Mouse (Mus musculus): ENCODE results near the gene Csmd2. TPM values are rescaled to one million over a fixed set of nuclear protein-coding genes. Genes with fewer than 3 reads are reported as not detected.

The Csmd2 gene
- polyA plus RNA-seq (2015; fragmentation: Nextera tagmentation; extraction: Ambion mirVana): 7.9 and 9.1 TPM in 2 replicates

DNA sequence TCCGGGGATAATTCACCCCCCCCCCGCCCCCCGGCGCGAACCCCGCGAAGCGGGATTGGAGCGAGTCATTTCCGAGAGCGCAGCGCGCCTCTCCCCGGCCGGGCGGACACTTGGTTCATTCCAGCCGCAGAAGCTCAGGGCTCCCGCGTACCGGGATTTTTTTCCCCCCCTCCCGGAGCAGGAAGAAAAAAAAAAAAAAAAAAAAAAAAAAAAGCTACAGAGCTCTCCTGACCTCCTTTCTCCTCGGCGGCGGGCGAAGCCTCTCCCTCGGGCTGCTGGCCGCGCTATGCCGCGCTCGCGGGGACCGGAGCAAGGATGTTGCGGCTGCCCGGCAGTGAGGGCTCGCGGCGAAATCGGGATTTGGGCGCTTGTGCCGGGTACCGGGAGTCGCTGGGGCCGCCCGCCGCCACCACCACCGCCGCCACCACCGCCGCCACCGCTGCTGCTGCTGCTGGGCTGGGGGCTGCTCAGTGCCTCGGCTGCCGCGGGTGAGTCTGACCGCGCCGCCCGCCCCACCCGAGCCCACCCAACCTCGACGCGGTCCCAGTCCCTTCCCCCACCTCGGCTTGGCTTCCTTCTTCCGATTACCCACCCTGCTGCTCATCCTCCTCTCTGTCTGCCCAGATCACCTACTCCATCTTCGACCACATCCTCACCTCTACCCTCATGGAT is at the start of gene Csmd2:
TSS of gene Csmd2 (plus strand) at position 74 of the 672 bp plus-strand sequence.
- under 1% methylated on average over 55 of the region's 65 CpGs for WGBS
- Histone ChIP-seq H3K36me3 (no peaks in the 10 kb centered on the region), H3K4me1 (replicated peaks) (peaks cover 49% of the 10 kb centered on the region), H3K9ac (peak within 1 kb of the TSS; percentile 90), H3K4me2 (peak within 1 kb of the TSS; percentile 78), H3K4me3 (peak within 1 kb of the TSS; percentile 77), H3K27me3 (peaks cover 34% of the 10 kb centered on the region), H3K9me3 (no peaks in the 10 kb centered on the region), H3K27ac (replicated peaks) (peak within 1 kb of the TSS; percentile 85)
- peak; percentile 20; the same call in 1 of the 2 replicates for ATAC-seq (ENCODE audit: low read depth)

DNA sequence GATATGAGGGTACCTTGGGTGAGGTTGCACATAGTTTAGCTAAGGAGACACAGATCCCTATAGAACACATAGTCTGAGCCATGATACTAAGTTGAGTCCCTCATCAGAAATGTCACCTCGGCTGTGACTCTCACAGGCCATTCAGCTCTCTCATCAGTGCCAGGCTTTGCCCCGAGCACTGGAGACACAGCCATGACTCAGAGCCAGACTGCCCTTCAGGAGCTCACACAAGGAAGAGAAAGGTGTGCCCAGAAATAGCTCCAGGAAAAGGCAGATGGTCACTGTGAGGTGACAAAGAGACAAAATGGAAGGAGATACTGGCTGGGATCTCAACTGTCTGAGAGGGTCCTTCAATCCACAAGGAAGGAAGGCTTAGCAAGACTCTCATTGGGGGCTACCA is 40.0 kb upstream of the Csmd2 start:
- H3K9me3 ChIP-seq: no peaks in the 10 kb centered on the region
- no peak for ATAC-seq (ENCODE audit: low read depth)
- no peak overlapping the region for H3K4me3 ChIP-seq
- no peaks in the 10 kb centered on the region for H3K4me1 ChIP-seq (replicated peaks)
- WGBS: 84% methylated on average over 2 of the region's 2 CpGs
- H3K9ac ChIP-seq: no peak overlapping the region
- no peaks in the 10 kb centered on the region for H3K27me3 ChIP-seq
- no peaks in the 10 kb centered on the region for H3K36me3 ChIP-seq
- no peak overlapping the region for H3K27ac ChIP-seq (replicated peaks)
- H3K4me2 ChIP-seq: no peak overlapping the region

DNA sequence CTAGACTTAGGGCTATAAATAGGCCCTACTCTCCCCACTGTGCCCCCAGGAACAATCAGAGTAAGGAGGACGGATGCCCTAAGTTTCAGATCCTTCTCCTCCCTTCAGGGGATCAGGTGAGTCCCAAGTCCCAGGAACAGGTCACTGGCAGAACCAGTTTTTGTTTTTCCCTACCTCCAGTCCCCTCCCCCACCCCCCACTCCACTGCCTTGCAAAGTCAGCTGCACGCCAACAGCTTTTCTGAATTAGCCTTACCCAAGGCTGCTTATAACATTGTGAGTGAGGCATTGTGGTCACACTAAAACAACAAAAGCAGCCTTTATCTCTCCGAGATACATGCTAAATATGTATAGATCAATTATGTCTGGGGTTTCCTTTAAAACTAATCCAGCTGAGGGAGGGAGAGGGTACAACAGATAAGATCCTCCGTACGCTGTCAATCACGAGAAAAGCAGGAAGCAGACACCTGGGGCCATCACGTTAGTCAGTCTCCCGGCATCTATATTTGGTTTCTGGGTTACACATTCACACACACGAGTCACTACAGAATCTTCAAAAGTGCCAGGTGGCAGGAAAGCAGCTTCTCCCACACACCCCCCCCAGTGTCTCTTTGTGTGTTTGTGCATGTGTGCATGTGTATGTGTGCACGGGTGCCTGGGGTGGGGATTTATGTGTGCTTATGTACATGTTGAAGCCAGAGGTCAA is 34.5 kb upstream of the Csmd2 start:
- Histone ChIP-seq H3K36me3 (no peaks in the 10 kb centered on the region), H3K4me2 (no peak overlapping the region), H3K4me3 (no peak overlapping the region), H3K9ac (no peak overlapping the region), H3K9me3 (no peaks in the 10 kb centered on the region), H3K27ac (replicated peaks) (no peak overlapping the region), H3K4me1 (replicated peaks) (0 out of 2 replicates have a peak, but pooled peaks cover 7% of the 10 kb centered on the region), H3K27me3 (no peaks in the 10 kb centered on the region)
- 69% methylated on average over 10 of the region's 10 CpGs for WGBS
- ATAC-seq (ENCODE audit: low read depth): no peak

DNA sequence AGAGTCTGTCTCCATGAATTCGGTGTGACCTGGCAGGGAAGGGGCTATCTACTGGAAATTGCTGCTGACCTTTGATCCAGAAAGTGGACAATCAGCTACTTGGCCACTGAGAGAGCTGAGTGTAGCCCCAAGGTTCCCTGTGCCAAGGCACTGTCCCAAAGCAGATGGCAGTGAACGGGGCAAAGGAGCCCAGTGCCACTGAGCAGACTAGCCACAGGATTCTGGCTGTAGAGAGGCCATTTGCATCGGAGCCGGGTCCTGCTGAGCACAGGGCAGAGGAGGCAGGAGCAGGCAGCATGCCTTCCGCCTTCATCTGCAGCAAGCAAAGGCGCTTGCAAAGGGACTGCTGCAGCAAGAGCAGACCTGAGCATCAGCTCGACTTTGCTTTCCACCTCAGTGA is 18.6 kb upstream of the Csmd2 start:
- H3K4me3 ChIP-seq: no peak overlapping the region
- ATAC-seq (ENCODE audit: low read depth): no peak
- peaks cover 45% of the 10 kb centered on the region for H3K27me3 ChIP-seq
- WGBS: 25% methylated on average over 7 of the region's 7 CpGs
- H3K4me2 ChIP-seq: no peak overlapping the region
- no peak overlapping the region for H3K27ac ChIP-seq (replicated peaks)
- H3K9ac ChIP-seq: no peak overlapping the region
- H3K36me3 ChIP-seq: no peaks in the 10 kb centered on the region
- H3K4me1 ChIP-seq (replicated peaks): peaks cover 8% of the 10 kb centered on the region; the same call in 1 of the 2 replicates
- no peaks in the 10 kb centered on the region for H3K9me3 ChIP-seq

DNA sequence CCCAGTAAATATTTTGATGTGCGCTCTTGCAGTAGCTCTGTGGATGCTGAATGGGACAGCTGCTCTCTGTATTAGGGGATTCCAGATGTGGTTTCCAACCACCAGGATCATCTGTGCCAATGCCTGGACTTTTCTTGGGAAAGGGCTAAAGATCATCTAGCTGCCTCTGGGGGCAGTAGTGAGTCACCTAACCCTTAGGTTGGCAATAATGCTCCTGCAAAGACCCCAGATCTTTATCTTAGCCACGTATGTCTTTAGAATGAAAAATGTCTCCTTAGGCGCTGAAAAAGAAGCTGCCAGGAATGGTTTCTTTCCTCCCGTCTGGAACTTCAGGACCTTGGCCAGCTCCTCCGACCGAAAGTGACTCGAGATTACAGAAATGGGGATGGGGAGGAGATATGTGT is 17.6 kb upstream of the Csmd2 start:
- WGBS: 7% methylated on average over 7 of the region's 7 CpGs
- Histone ChIP-seq H3K4me3 (no peak overlapping the region), H3K4me2 (no peak overlapping the region)

DNA sequence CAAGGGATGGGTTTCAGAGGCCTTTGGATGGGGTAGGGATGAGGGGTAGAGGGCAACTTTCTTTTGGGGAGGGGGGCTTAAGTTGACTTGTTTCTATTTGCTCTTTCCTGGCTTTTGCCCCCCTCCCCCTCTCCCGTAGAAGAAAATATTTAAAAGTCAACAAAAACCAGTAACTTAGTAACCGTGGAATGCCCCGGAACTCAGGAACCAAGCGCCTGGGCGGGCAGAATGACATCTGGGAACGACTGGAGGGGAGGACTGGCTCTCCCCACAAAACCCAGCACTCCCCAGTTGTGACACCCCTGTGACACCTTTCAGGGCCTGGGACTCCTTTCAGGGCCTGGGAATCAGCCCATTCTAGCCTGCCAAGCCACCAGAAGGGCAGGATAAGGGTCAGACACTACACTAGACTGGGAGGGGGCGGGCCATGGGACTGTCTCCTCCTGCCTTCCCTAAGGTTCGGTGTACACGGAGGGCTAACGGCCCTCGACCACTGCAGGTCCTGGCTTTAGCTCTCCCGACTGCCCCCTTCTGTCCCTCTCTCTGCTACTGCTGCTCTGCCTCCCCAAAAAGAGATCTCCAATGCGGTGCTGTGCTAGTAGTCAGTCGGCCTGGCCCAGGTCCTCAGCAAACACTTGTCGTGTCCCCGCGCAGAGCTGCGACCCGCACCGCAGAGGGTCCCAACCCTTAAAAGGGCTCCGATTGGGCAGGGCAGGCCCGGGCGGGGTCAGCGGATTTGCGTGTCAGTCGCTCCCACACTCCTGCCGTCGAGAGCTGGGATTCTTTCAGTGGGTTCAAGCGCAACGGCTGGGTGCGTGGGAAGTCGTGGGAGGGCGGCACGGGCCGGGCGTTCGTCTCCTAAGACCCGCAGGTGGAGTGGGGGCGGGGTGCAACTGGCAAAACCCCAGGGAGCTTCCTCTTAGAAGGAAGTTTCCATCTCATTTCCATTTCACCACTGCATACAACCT is 16.5 kb upstream of the Csmd2 start, which contains the start of gene CK137956:
TSS of gene CK137956 (minus strand) at position 51 of the 968 bp plus-strand sequence.
- Histone ChIP-seq H3K9ac (0 out of 2 replicates have a peak within 1 kb of the TSS, but pooled peaks have one; percentile 18), H3K36me3 (no peaks in the 10 kb centered on the region), H3K4me3 (peak within 1 kb of the TSS; percentile 2; the same call in 1 of the 2 replicates), H3K9me3 (no peaks in the 10 kb centered on the region), H3K27me3 (peaks cover 47% of the 10 kb centered on the region), H3K4me2 (peak within 1 kb of the TSS; percentile 37), H3K4me1 (replicated peaks) (peaks cover 8% of the 10 kb centered on the region; the same call in 1 of the 2 replicates), H3K27ac (replicated peaks) (no peak within 1 kb of the TSS)
- 5% methylated on average over 39 of the region's 39 CpGs for WGBS
- peak; percentile 59; the same call in 1 of the 2 replicates for ATAC-seq (ENCODE audit: low read depth)

More for the DNA sequence above, 17.6 kb upstream of the Csmd2 start:
- peaks cover 47% of the 10 kb centered on the region for H3K27me3 ChIP-seq
- no peak overlapping the region for H3K27ac ChIP-seq (replicated peaks)
- H3K36me3 ChIP-seq: no peaks in the 10 kb centered on the region
- no peaks in the 10 kb centered on the region for H3K9me3 ChIP-seq
- ATAC-seq (ENCODE audit: low read depth): no peak
- peaks cover 8% of the 10 kb centered on the region; the same call in 1 of the 2 replicates for H3K4me1 ChIP-seq (replicated peaks)
- no peak overlapping the region for H3K9ac ChIP-seq

DNA sequence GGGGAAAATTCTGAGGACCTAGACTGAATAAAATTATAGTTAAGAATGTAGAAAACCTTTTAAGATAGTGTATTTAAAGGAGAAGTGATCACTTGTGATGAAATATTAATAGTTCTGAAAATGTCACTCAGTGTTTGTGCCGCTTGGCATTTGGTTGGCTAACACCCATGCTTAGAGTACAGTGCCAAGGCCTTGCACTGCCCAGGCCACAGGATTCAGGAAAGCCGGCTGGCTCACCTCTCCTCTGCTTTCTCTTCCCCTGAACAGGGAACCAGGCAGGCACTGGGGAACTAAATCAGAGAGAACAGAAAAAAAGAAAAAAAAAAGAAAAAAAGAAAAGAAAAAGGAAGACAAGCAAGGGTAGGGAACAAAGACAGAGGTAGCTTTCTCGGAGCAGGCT is 14.7 kb upstream of the Csmd2 start:
- 82% methylated on average over 3 of the region's 3 CpGs for WGBS
- ATAC-seq (ENCODE audit: low read depth): no peak
- no peak overlapping the region for H3K4me2 ChIP-seq

DNA sequence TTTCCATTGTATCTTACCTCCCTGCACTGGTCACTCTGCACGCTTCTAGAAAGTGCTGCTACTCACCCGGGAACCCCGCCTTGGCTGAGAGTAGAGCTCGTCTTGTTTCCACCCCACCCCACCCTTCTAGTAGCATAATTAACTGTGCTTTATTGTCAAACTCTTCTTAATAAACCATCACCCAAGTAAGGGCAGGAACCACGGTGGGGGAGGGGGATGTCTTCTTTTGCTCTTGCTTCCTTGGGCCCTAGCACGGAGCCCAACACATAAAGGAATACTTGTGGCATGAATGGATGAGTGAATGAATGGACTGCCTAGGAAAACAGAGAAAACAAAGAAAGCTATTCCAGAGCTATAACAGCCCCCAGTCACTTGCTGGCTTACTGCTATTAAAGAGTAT is 6.5 kb upstream of the Csmd2 start:
- whole genome bisulfite sequencing: 21% methylated on average over 6 of the region's 6 CpGs
- no peak for ATAC-seq (ENCODE audit: low read depth)
- H3K4me2 ChIP-seq: no peak overlapping the region
- no peaks in the 10 kb centered on the region for H3K36me3 ChIP-seq
- no peak overlapping the region for H3K4me3 ChIP-seq
- H3K9me3 ChIP-seq: no peaks in the 10 kb centered on the region
- H3K27ac ChIP-seq (replicated peaks): no peak overlapping the region
- peaks cover 24% of the 10 kb centered on the region for H3K27me3 ChIP-seq
- peaks cover 14% of the 10 kb centered on the region for H3K4me1 ChIP-seq (replicated peaks)
- H3K9ac ChIP-seq: no peak overlapping the region

More for the DNA sequence above, 14.7 kb upstream of the Csmd2 start:
- no peaks in the 10 kb centered on the region for H3K36me3 ChIP-seq
- H3K4me1 ChIP-seq (replicated peaks): peaks cover 8% of the 10 kb centered on the region; the same call in 1 of the 2 replicates
- peaks cover 44% of the 10 kb centered on the region for H3K27me3 ChIP-seq
- no peaks in the 10 kb centered on the region for H3K9me3 ChIP-seq
- no peak overlapping the region for H3K27ac ChIP-seq (replicated peaks)
- H3K4me3 ChIP-seq: no peak overlapping the region
- H3K9ac ChIP-seq: no peak overlapping the region

DNA sequence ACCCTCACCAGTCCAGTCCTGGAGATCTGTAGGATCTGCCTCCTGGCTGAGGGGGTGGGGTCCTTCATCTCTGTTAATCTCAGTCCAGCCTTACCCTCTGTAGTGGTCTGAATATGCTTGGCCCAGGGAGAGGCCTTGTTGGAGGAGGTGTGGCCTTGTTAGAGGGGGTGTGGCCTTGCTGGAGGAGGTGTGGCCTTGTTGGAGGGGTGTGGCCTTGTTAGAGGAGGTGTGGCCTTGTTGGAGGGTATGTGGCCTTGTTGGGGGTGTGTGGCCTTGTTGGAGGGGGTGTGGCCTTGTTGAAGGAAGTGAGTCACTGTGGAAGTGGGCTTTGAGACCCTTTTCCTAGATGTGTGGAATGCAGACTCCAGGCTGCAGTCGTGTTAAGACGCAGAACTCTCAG is 3.2 kb upstream of the Csmd2 start:
- H3K4me3 ChIP-seq: no peak overlapping the region
- H3K4me2 ChIP-seq: no peak overlapping the region
- no peak overlapping the region for H3K9ac ChIP-seq
- 100% methylated on average over 2 of the region's 2 CpGs for WGBS
- H3K9me3 ChIP-seq: no peaks in the 10 kb centered on the region
- peaks cover 38% of the 10 kb centered on the region for H3K4me1 ChIP-seq (replicated peaks)
- no peaks in the 10 kb centered on the region for H3K36me3 ChIP-seq
- no peak overlapping the region for H3K27ac ChIP-seq (replicated peaks)
- H3K27me3 ChIP-seq: peaks cover 29% of the 10 kb centered on the region
- ATAC-seq (ENCODE audit: low read depth): no peak

DNA sequence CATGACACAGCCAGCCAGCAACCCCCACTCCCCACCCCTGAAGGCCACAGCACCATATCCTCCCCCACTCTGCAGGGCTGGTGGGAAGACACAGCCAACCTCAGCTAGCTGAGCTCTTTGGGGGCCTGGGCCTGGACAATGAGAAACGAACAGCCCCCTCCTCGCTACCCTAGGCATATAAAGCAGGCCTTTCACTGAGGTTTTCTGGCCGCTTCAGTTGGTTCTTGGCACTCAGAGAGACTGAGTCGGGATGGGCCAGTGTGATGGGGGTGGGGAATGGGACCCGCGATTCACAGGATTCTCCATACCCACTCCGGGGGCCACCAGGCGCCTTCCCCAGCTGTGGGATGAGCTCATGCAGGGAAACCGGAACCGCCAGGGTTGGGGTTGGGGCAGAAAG is 1.8 kb upstream of the Csmd2 start:
- Histone ChIP-seq H3K36me3 (no peaks in the 10 kb centered on the region), H3K9ac (peak overlapping the region; percentile 90), H3K9me3 (no peaks in the 10 kb centered on the region), H3K27me3 (peaks cover 34% of the 10 kb centered on the region), H3K27ac (replicated peaks) (peak overlapping the region; percentile 85), H3K4me2 (peak overlapping the region; percentile 78), H3K4me1 (replicated peaks) (peaks cover 50% of the 10 kb centered on the region), H3K4me3 (peak overlapping the region; percentile 77)
- peak; percentile 76 for ATAC-seq (ENCODE audit: low read depth)
- 11% methylated on average over 10 of the region's 10 CpGs for WGBS

DNA sequence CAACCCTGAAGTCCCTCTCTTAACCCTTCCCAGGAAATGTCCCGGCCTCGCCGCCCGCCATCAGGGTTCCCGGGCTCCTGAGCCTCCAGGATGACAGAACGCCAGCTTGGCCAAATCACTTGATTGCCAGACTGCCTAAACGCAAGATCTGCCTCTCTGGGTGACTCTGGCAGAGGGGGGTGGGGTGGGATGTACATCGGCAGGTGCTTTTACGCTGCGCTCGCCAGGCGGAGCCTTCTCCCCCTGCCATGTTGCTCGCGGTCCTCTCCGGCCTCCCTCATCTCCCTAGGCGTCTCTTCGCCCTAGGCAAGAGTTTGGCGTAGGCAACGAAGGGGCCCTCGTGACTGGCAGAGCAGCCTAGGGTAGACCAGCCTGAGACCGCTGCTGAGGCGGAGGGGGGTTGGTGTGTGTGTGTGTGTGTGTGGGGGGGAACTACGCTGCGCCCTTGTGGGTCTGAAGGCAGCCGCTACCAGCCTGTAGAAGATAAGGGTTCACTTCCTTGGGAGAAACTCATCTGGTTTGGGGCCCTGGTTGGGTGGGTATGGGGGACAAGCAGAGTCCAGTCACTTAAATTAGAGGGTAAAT is 1.1 kb upstream of the Csmd2 start:
- H3K4me3 ChIP-seq: peak overlapping the region; percentile 77
- no peaks in the 10 kb centered on the region for H3K36me3 ChIP-seq
- H3K27me3 ChIP-seq: peaks cover 34% of the 10 kb centered on the region
- 2% methylated on average over 25 of the region's 25 CpGs for WGBS
- peak overlapping the region; percentile 85 for H3K27ac ChIP-seq (replicated peaks)
- peaks cover 49% of the 10 kb centered on the region for H3K4me1 ChIP-seq (replicated peaks)
- peak overlapping the region; percentile 90 for H3K9ac ChIP-seq
- H3K9me3 ChIP-seq: no peaks in the 10 kb centered on the region
- peak overlapping the region; percentile 78 for H3K4me2 ChIP-seq
- peak; percentile 28 for ATAC-seq (ENCODE audit: low read depth)
